Mouse (Mus musculus): ENCODE data around the gene Tulp2. TPM values are rescaled to one million over a fixed set of nuclear protein-coding genes. Genes with fewer than 3 reads are reported as not detected.

The Tulp2 gene
- polyA plus RNA-seq, 1 experiment from 2014 or later = 0.74 TPM

Small RNA genes lying within 50 kb of the gene (microRNA-seq; reads per million reads assigned to microRNA genes)
- not detected for gene Gm22133

Other genes starting within 250 kb of the Tulp2 start
- 1.7 and 2.4 TPM in 2 replicates for gene Cd37, start 242.8 kb upstream of the Tulp2 start, polyA plus RNA-seq (2015; fragmentation: Nextera tagmentation; extraction: Ambion mirVana)
- 0.27 and 0.41 TPM in 2 replicates for gene Slc6a16, start 240.8 kb upstream of the Tulp2 start, polyA plus RNA-seq (2015; fragmentation: Nextera tagmentation; extraction: Ambion mirVana)
- not detected in 2 replicates for gene Slc6a21, start 204.4 kb upstream of the Tulp2 start, polyA plus RNA-seq (2015; fragmentation: Nextera tagmentation; extraction: Ambion mirVana)
- 12.7 and 13.5 TPM in 2 replicates for gene Trpm4, start 148.1 kb upstream of the Tulp2 start, polyA plus RNA-seq (2015; fragmentation: Nextera tagmentation; extraction: Ambion mirVana)
- gene Hrc, start 146.6 kb upstream of the Tulp2 start, polyA plus RNA-seq (2015; fragmentation: Nextera tagmentation; extraction: Ambion mirVana) = 24.2 and 27.7 TPM in 2 replicates
- gene Ppfia3, start 114.9 kb upstream of the Tulp2 start, polyA plus RNA-seq (2015; fragmentation: Nextera tagmentation; extraction: Ambion mirVana) = 2.3 and 2.9 TPM in 2 replicates
- 1.0 and 1.2 TPM in 2 replicates for gene Lin7b, start 111.3 kb upstream of the Tulp2 start, polyA plus RNA-seq (2015; fragmentation: Nextera tagmentation; extraction: Ambion mirVana)
- 136 and 140 TPM in 2 replicates for gene Snrnp70, start 86.1 kb upstream of the Tulp2 start, polyA plus RNA-seq (2015; fragmentation: Nextera tagmentation; extraction: Ambion mirVana)
- 0.32 and 0.50 TPM in 2 replicates for gene Kcna7, start 76.2 kb upstream of the Tulp2 start, polyA plus RNA-seq (2015; fragmentation: Nextera tagmentation; extraction: Ambion mirVana)
- 1.6 and 1.8 TPM in 2 replicates for gene Ntf5, start 68.2 kb upstream of the Tulp2 start, polyA plus RNA-seq (2015; fragmentation: Nextera tagmentation; extraction: Ambion mirVana)
- not detected in 2 replicates for gene Lhb, start 61.1 kb upstream of the Tulp2 start, polyA plus RNA-seq (2015; fragmentation: Nextera tagmentation; extraction: Ambion mirVana)
- gene Gys1, start 47.0 kb upstream of the Tulp2 start, polyA plus RNA-seq (2015; fragmentation: Nextera tagmentation; extraction: Ambion mirVana) = 91.8 and 95.3 TPM in 2 replicates
- gene Ruvbl2, start 43.8 kb upstream of the Tulp2 start, polyA plus RNA-seq (2015; fragmentation: Nextera tagmentation; extraction: Ambion mirVana) = 80.6 and 85.6 TPM in 2 replicates
- 5,089 and 5,516 TPM in 2 replicates for gene Ftl1, start 22.0 kb upstream of the Tulp2 start, polyA plus RNA-seq (2015; fragmentation: Nextera tagmentation; extraction: Ambion mirVana)
- gene Bax, start 15.0 kb upstream of the Tulp2 start, polyA plus RNA-seq (2015; fragmentation: Nextera tagmentation; extraction: Ambion mirVana) = 124 and 139 TPM in 2 replicates
- not detected in 2 replicates for gene Gm45808, start 4.9 kb downstream of the Tulp2 start, polyA plus RNA-seq (2015; fragmentation: Nextera tagmentation; extraction: Ambion mirVana)
- 3.9 TPM in 2 replicates for gene Dhdh, start 6.9 kb downstream of the Tulp2 start, polyA plus RNA-seq (2015; fragmentation: Nextera tagmentation; extraction: Ambion mirVana)
- gene Nucb1, start 28.5 kb downstream of the Tulp2 start, polyA plus RNA-seq (2015; fragmentation: Nextera tagmentation; extraction: Ambion mirVana) = 175 and 177 TPM in 2 replicates
- 38.5 and 49.6 TPM in 2 replicates for gene Ppp1r15a, start 44.4 kb downstream of the Tulp2 start, polyA plus RNA-seq (2015; fragmentation: Nextera tagmentation; extraction: Ambion mirVana)
- 1.1 and 1.2 TPM in 2 replicates for gene Plekha4, start 44.5 kb downstream of the Tulp2 start, polyA plus RNA-seq (2015; fragmentation: Nextera tagmentation; extraction: Ambion mirVana)
- gene Hsd17b14, start 73.0 kb downstream of the Tulp2 start, polyA plus RNA-seq (2015; fragmentation: Nextera tagmentation; extraction: Ambion mirVana) = 0.43 and 0.52 TPM in 2 replicates
- 65.4 and 66.3 TPM in 2 replicates for gene Bcat2, start 88.3 kb downstream of the Tulp2 start, polyA plus RNA-seq (2015; fragmentation: Nextera tagmentation; extraction: Ambion mirVana)
- gene Fgf21, start 133.6 kb downstream of the Tulp2 start, polyA plus RNA-seq (2015; fragmentation: Nextera tagmentation; extraction: Ambion mirVana) = not detected in 2 replicates
- not detected in 2 replicates for gene Fut1, start 135.4 kb downstream of the Tulp2 start, polyA plus RNA-seq (2015; fragmentation: Nextera tagmentation; extraction: Ambion mirVana)
- 0.11 and 0.19 TPM in 2 replicates for gene Izumo1, start 139.9 kb downstream of the Tulp2 start, polyA plus RNA-seq (2015; fragmentation: Nextera tagmentation; extraction: Ambion mirVana)
- 17.1 and 18.9 TPM in 2 replicates for gene Rasip1, start 145.6 kb downstream of the Tulp2 start, polyA plus RNA-seq (2015; fragmentation: Nextera tagmentation; extraction: Ambion mirVana)
- 3.3 and 5.0 TPM in 2 replicates for gene Mamstr, start 158.1 kb downstream of the Tulp2 start, polyA plus RNA-seq (2015; fragmentation: Nextera tagmentation; extraction: Ambion mirVana)
- 0.86 and 1.1 TPM in 2 replicates for gene Fut2, start 184.5 kb downstream of the Tulp2 start, polyA plus RNA-seq (2015; fragmentation: Nextera tagmentation; extraction: Ambion mirVana)
- gene Ntn5, start 202.1 kb downstream of the Tulp2 start, polyA plus RNA-seq (2015; fragmentation: Nextera tagmentation; extraction: Ambion mirVana) = 0.11 TPM in 1 of 2 replicates, not detected in the other
- 0.29 and 0.47 TPM in 2 replicates for gene Sec1, start 212.5 kb downstream of the Tulp2 start, polyA plus RNA-seq (2015; fragmentation: Nextera tagmentation; extraction: Ambion mirVana)
- 5.4 and 6.0 TPM in 2 replicates for gene Car11, start 218.0 kb downstream of the Tulp2 start, polyA plus RNA-seq (2015; fragmentation: Nextera tagmentation; extraction: Ambion mirVana)
- 2.2 and 3.5 TPM in 2 replicates for gene Dbp, start 223.2 kb downstream of the Tulp2 start, polyA plus RNA-seq (2015; fragmentation: Nextera tagmentation; extraction: Ambion mirVana)
- gene Rpl18, start 233.6 kb downstream of the Tulp2 start, polyA plus RNA-seq (2015; fragmentation: Nextera tagmentation; extraction: Ambion mirVana) = 630 and 695 TPM in 2 replicates
- gene Sphk2, start 236.1 kb downstream of the Tulp2 start, polyA plus RNA-seq (2015; fragmentation: Nextera tagmentation; extraction: Ambion mirVana) = 16.7 and 17.5 TPM in 2 replicates
- gene Fam83e, start 239.3 kb downstream of the Tulp2 start, polyA plus RNA-seq (2015; fragmentation: Nextera tagmentation; extraction: Ambion mirVana) = 0.20 and 0.31 TPM in 2 replicates
- not detected in 2 replicates for gene Spaca4, start 243.9 kb downstream of the Tulp2 start, polyA plus RNA-seq (2015; fragmentation: Nextera tagmentation; extraction: Ambion mirVana)